Mouse (Mus musculus) heart, postnatal 14 days (tissue): ENCODE data around the gene Tspan4. TPM values are rescaled to one million over a fixed set of nuclear protein-coding genes. Genes with fewer than 3 reads are reported as not detected.
A peak's percentile ranks its signal among the peaks of the same experiment; 100 is the strongest.
"Not testable (repeated sequence)": the region's sequence is repeated elsewhere in the genome, so short reads cannot be mapped to it uniquely, and the experiment has no call there.

ENCODE experiments used
- DNase-seq, 2 experiments: peaks; one replicate each; pipeline ENCODE4 v3.0.0; 2021 to 2022
- intact Hi-C: fragments of 180-260 bp; cut with DNase I; formaldehyde crosslinking; loops from one replicate; pipeline ENCODE4 v1.15.1; 2025
- total RNA-seq, 2 experiments: library from RNA; stranded (reverse); gene quantifications; 2 replicates each; pipeline ENCODE4 v1.2.3; 2021

The Tspan4 gene
- total RNA-seq, 2 experiments from 2014 or later = 24.0 to 31.2 TPM

- intact Hi-C loops = loop anchor here (1.0 kb wide), 1 partner anchor 28 kb away; no protein-coding TSS in a partner anchor
- peak; percentile 87 to 89 for DNase-seq
These were observed 37.6 kb upstream of the Tspan4 start, which contains the start of gene Slc25a22 for GRCm38 (mm10) chr7:141437178-141438120. Gene Slc25a22 (minus strand): TSS chr7:141437892.

GRCm38 (mm10) chr7:141438201-141438968 is 36.7 kb upstream of the Tspan4 start:
- no peak for DNase-seq
- intact Hi-C loops = no loop called here

GRCm38 (mm10) chr7:141439140-141439679 is 35.8 kb upstream of the Tspan4 start:
- intact Hi-C loops = no loop called here

DNA sequence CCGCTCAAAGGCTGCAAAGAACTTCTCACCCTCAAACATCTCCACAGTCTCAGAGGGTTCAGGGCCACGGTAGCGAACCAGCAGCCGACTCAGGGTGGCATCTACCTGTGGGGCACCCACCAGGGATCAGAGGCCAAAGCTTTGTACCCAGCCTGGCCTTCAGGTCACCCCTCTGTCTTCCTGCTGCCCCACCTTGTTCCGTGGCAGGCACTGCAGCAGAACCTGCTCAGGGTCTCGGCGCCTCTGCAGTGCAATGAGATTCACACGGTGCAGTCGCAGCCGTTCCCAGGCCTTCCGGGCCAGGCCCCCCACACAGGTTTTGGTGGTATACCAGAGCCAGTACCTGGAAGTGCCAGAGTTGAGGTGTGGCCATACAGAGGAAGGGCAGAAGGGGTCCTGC is 35.2 kb upstream of the Tspan4 start:
- intact Hi-C loops = no loop called here
- DNase-seq = no peak

More at GRCm38 (mm10) chr7:141439140-141439679, 35.8 kb upstream of the Tspan4 start:
- no peak for DNase-seq

GRCm38 (mm10) chr7:141440613-141441012 is 34.4 kb upstream of the Tspan4 start:
- peak in 1 of 2 experiments; percentile 68 for DNase-seq
- intact Hi-C loops = no loop called here

DNA sequence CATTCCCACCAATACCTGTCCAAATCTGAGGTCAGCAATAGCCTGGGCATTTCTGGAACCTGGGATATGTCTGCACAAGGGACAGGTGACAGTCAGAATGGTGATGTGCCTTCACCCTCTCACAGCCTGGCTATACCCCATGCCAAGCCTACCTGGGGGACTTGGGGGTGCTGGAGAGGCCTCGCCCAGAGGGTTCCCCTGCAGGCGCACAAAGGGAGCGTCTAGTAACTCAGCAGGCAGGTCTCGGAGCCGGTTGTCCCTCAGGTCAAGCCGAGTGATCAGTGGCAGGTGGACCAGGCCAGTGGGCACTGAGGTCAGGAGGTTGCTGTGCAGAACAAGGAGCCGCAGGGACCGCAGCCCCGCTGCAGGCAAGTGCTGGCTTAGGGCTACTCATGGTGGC is 33.6 kb upstream of the Tspan4 start:
- intact Hi-C loops = no loop called here
- no peak for DNase-seq

DNA sequence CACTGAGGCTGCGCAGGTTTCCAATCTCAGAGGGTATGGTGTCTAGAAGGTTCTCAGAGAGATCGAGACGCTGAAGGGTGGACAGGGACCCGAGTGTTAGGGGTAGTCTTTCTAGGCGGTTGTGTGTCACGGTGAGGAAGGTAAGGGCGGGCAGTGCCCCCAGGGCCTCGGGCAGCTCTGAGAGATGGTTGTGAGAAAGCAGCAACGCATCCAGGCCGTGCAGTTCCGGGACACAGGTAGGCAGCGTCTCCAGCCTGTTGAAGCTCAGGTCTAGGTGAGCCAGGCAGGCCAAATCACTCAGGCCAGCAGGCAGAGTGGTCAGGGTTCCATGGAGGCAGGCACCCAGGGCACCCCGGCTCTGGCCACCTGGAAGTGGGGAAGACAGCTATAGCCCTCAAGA is 32.8 kb upstream of the Tspan4 start:
- intact Hi-C loops = no loop called here

DNA sequence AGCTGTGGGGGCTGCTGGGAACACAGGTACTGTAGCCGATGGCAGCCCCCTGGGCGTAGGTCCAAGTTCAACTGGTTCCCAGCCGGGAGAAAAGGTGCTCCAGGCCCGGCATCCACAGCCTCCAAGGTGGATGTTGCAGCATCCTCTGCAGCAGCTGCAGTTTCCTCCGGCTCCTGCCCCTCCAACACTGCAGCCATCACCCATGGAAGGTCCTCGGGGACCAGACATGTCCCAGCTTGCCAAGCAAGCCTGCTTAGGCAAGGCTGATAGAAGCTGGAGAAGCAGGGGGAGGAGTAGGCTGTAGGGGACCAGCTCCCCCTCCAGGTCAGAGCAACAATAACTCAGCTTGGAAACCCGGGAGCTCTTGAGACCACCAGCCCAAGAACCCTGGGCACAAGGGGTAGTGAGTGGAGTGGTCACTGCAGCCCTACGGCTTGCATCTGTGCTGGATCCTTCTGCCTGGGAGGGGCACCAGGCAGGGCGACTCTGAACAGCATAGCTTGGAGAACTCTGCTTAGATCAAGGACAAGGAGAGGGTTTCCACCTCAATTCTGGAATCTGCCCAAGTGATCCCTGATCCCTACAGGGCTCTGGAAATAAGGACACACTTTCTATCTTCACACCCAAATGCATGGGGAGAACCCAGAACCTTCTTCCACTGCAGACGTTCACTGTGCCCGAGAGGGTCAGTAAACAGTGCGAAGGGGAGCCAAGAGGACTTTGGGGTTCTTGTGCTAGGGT is 31.8 kb upstream of the Tspan4 start:
- intact Hi-C loops = no loop called here
- peak in 1 of 2 experiments; percentile 36 for DNase-seq

More for the DNA sequence above, 32.8 kb upstream of the Tspan4 start:
- DNase-seq = no peak

DNA sequence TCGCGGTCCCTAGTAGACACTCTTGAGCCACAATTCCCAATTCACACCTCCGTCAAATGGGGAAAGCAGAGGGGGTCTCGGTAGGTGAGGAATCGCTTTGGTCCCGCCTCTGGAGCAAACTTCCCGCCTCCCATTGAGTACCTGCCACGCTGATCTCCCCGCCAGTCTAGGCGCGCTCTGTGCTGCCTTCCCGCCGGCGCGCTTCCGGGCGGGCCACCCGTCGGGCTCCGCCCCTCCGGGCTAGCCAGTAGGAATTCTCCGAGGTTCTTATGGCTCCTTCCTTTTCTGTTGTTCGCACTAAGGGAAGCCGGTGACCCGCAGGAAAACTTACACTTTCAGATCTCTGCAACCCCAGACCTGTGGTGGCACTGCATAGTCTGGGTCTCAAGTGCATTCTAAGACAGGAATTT is 31.2 kb upstream of the Tspan4 start, which contains the start of gene Pidd1:
Pidd1 (minus strand) TSS at position 198 of the 410 bp plus-strand sequence.
- peak; percentile 73 to 78 for DNase-seq
- intact Hi-C loops = no loop called here

- DNase-seq, intact Hi-C loops: not testable (repeated sequence)
These were observed 28.7 kb upstream of the Tspan4 start for GRCm38 (mm10) chr7:141446374-141446773.

GRCm38 (mm10) chr7:141447110-141447991 is 27.7 kb upstream of the Tspan4 start, which contains the start of gene Rplp2:
Gene Rplp2 (plus strand): TSS chr7:141447370.
- DNase-seq = peak; percentile 91 to 94
- intact Hi-C loops = no loop called here

GRCm38 (mm10) chr7:141451928-141452327 is 23.1 kb upstream of the Tspan4 start:
- no peak for DNase-seq
- intact Hi-C loops = no loop called here

DNA sequence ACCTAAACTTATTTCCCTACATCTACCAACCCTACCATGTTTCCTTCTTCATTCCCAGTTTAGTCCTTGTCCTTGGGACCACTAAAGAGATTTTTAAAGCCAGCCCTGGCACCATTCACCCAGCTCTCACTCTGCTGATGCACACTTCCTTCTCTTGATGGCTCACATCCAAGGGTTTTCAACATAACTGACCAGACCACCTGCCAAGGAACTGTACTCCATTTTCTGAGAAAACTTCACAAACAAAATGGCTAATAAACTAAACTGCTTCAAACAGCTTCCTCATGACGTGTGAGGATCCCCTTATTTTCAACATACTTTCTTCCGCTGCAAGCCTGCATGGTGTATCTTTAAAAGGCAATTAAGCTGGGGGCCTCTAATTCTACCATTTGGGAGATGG is 21.4 kb upstream of the Tspan4 start:
- DNase-seq = no peak
- intact Hi-C loops = no loop called here

GRCm38 (mm10) chr7:141454967-141455551 is 20.0 kb upstream of the Tspan4 start, which contains the start of gene Pnpla2:
Gene Pnpla2 (plus strand): TSS chr7:141455198.
- peak; percentile 96 to 97 for DNase-seq
- intact Hi-C loops = loop anchor here (5.0 kb wide), 1 partner anchor 43 kb away; the partner anchor contains the start of gene Gatd1

GRCm38 (mm10) chr7:141455610-141456314 is 19.3 kb upstream of the Tspan4 start:
- DNase-seq = peak; percentile 79 to 82
- intact Hi-C loops = loop anchor here (5.0 kb wide), 1 partner anchor 43 kb away; the partner anchor contains the start of gene Gatd1

DNA sequence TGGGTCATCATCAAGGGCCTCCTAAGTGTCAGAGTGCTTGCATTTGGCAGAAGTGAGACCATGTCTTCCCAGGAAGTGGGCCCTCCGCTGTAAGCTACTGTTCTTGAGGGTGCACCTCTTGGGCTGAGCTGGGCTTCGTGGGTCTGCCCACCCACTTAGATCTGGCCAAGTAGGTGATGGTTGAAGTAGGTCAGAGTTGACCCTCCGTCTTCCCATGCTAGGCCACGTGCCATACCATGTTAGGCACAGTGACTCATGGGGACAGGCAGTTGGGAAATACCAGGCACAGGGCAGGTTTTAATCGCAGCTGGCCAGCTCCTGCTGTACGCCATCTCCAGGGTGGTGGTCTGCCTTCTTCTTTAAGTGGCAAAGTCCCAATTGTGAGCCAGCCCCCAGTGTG is 18.3 kb upstream of the Tspan4 start:
- DNase-seq = peak; percentile 43 to 57
- intact Hi-C loops = loop anchor here (5.0 kb wide), 1 partner anchor 44 kb away; the partner anchor contains the start of gene Gatd1

DNA sequence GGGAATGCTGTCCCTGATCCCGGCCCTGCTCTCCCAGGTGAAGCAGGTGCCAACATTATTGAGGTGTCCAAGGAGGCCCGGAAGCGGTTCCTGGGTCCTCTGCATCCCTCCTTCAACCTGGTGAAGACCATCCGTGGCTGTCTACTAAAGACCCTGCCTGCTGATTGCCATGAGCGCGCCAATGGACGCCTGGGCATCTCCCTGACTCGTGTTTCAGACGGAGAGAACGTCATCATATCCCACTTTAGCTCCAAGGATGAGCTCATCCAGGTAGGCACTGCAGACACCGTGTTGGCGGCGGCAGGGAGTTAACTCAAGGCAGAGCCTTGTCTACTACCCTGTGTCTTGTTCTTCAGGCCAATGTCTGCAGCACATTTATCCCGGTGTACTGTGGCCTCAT is 17.8 kb upstream of the Tspan4 start:
- intact Hi-C loops = loop anchor here (5.0 kb wide), 1 partner anchor 45 kb away; the partner anchor contains the start of gene Gatd1
- DNase-seq = no peak
